Mouse (Mus musculus) forebrain, embryonic 10.5 days (tissue): Measurements from ENCODE around the gene Gm11027. TPM values are rescaled to one million over a fixed set of nuclear protein-coding genes. Genes with fewer than 3 reads are reported as not detected.

Source experiments
- DNase-seq: peaks from one replicate; pipeline ENCODE4 v3.0.0-alpha.2; 2017; ENCODE audit warnings: low spot score; ENCODE audit errors: extremely low spot score
- H3K27ac ChIP-seq: fragments of 300-500 bp; sonication (generic); 2 replicates; pipeline ENCODE4 v1.5.1; 2016; ENCODE audit warnings: mild to moderate bottlenecking
- H3K27me3 ChIP-seq: fragments of 300-500 bp; sonication (generic); 2 replicates; pipeline ENCODE4 v1.6.1; 2016; ENCODE audit warnings: mild to moderate bottlenecking; ENCODE audit not compliant: poor library complexity, severe bottlenecking
- H3K36me3 ChIP-seq: fragments of 300-500 bp; sonication (generic); replicated peaks from 2 replicates; pipeline ENCODE4 v1.6.1; 2016; ENCODE audit warnings: mild to moderate bottlenecking, moderate library complexity
- H3K4me1 ChIP-seq: fragments of 300-500 bp; sonication (generic); 2 replicates; pipeline ENCODE4 v1.6.1; 2016
- H3K4me3 ChIP-seq: fragments of 300-500 bp; sonication (generic); 2 replicates; pipeline ENCODE4 v1.5.1; 2016; ENCODE audit warnings: mild to moderate bottlenecking, moderate library complexity
- H3K9me3 ChIP-seq: fragments of 300-500 bp; sonication (generic); 2 replicates; pipeline ENCODE4 v1.6.1; 2016; ENCODE audit warnings: mild to moderate bottlenecking, moderate library complexity
- WGBS: fragments of 180-500 bp; shearing (Covaris S2); methylation state at CpG from one replicate; pipeline ENCODE4 v1.1.7; 2016; 5-methylcytosine and 5-hydroxymethylcytosine counted together
- polyA plus RNA-seq: library from polyadenylated mRNA; unstranded; fragments of >200 nt; fragmentation: Nextera tagmentation; extraction: Ambion mirVana; gene quantifications from 2 replicates; pipeline ENCODE4 v1.2.1, GENCODE M21; 2016

Gene Gm11027
- polyA plus RNA-seq, 1 experiment from 2014 or later, result not detected

DNA sequence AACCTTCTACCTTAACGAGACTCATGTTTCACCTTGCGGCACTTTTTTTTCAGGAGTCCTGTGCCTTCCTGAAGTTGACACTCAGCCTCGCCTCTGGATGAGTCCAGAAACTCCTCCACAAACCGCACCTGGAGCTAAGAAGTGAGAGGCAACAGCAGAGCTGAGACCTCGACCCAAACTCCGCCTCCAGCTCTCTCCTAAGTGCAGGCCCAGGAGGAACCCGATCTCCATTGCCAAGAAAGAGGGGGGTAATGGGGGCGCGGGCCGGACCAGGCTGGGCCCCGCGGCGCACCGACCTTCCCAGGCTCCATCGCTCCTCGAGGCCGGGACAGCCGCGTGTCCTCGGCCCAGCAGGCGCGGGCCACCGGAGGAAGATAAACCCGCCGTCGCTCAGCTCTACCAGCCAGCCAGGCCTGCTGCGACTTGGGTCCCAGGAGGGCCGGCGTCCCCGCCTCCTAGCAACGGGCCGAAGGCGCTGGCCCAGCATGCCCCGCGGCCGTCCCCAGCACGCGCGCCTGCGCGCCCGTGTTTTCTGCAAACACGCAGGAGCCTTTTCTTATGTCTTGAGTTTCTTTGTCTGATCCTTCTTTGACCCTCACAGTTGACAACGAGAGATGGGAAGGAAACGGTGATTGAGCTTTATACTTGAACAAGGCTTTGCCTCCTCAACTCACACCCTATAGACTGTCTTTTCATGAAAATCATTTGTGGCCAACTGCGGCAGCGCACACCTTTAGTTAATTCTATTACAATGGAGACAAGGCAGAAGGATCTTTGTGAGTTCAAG is 12.4 kb upstream of the Gm11027 start, which contains the start of gene Wdr60:
TSS of gene Wdr60 (minus strand) at position 468 of the 787 bp plus-strand sequence.
- peaks cover 20% of the 10 kb centered on the region for H3K4me1 ChIP-seq
- WGBS, result 3% methylated on average over 47 of the region's 47 CpGs
- peak within 1 kb of the TSS; percentile 89 for H3K27ac ChIP-seq
- DNase-seq, result peak; percentile 87
- no peaks in the 10 kb centered on the region for H3K36me3 ChIP-seq
- H3K9me3 ChIP-seq, result no peaks in the 10 kb centered on the region
- H3K27me3 ChIP-seq, result no peaks in the 10 kb centered on the region; the same call in 1 of the 2 replicates
- peak within 1 kb of the TSS; percentile 71 for H3K4me3 ChIP-seq

DNA sequence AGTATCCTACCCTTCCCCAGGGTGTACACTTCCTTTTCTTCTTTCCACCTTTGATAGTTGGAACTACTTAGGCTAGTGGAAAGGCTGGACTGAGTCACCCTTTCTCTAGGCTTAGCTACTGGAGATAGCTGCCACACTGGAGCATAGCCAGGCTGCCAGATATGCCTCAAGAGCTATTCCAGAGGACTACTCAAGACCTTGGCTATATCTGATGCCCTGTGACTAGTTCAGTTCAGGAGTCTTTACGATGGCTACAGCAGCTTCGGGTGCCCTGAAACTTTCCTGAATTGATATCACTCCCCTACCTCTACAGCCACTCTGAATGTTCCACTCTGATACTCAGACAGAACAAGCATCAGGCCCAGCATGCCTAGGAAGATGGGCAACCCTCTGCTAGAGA is 10.4 kb upstream of the Gm11027 start:
- Histone ChIP-seq H3K4me1 (peaks cover 20% of the 10 kb centered on the region), H3K9me3 (no peaks in the 10 kb centered on the region), H3K4me3 (no peak overlapping the region), H3K27me3 (no peaks in the 10 kb centered on the region; the same call in 1 of the 2 replicates), H3K27ac (no peak overlapping the region), H3K36me3 (no peaks in the 10 kb centered on the region)
- 93% methylated on average over 2 of the region's 2 CpGs for WGBS
- no peak for DNase-seq

DNA sequence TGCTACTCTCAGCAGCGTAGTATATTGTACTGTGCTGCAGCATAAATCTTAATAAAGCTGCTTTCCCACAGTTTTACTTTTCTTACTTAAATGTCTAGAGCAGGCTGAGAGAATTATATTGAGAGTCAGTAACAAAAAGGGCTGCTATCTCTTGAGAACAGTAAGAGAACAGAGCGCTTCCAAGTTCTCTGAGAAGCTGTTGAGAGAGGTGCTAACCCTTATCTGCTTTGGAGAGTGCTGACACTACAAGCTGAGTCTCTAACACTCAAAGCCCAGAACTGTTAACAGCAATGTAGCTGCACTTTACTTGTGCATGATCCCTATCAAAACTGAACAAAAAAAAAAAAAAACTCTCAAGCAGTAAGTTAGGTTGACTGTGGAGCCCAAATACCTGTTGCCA is 9.9 kb upstream of the Gm11027 start:
- H3K4me1 ChIP-seq, result peaks cover 20% of the 10 kb centered on the region
- H3K4me3 ChIP-seq, result no peak overlapping the region
- 87% methylated on average over 2 of the region's 2 CpGs for WGBS

DNA sequence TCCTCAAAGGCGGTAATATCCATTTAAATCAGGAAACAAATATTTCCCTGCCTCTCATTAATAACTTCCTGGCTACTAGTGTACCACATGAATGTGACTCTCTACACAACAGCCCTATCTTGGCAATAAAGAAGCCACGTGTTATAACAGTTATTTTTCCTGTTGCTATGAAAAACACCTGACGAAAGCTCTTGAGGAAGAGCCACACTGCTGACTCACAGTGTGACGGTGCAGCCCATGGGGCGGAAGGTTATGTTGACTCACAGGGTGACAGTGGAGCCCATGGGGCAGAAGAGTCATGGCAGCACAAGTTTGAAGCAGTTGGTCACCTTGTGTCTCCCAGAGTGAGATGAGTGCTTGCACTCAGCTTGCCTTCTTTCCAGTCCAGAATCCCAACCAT is 5.7 kb upstream of the Gm11027 start:
- H3K27ac ChIP-seq, result no peak overlapping the region
- DNase-seq, result no peak
- no peaks in the 10 kb centered on the region for H3K4me1 ChIP-seq
- H3K36me3 ChIP-seq, result no peaks in the 10 kb centered on the region
- no peaks in the 10 kb centered on the region; the same call in 1 of the 2 replicates for H3K27me3 ChIP-seq
- 84% methylated on average over 5 of the region's 5 CpGs for WGBS
- H3K9me3 ChIP-seq, result no peaks in the 10 kb centered on the region
- H3K4me3 ChIP-seq, result no peak overlapping the region

More for the DNA sequence above, 9.9 kb upstream of the Gm11027 start:
- H3K9me3 ChIP-seq, result no peaks in the 10 kb centered on the region
- no peaks in the 10 kb centered on the region for H3K36me3 ChIP-seq
- H3K27me3 ChIP-seq, result no peaks in the 10 kb centered on the region; the same call in 1 of the 2 replicates
- no peak for DNase-seq
- H3K27ac ChIP-seq, result no peak overlapping the region

- no peaks in the 10 kb centered on the region for H3K36me3 ChIP-seq
- H3K27me3 ChIP-seq, result no peaks in the 10 kb centered on the region
- no peak overlapping the region for H3K27ac ChIP-seq
- no peaks in the 10 kb centered on the region for H3K4me1 ChIP-seq
- WGBS, result 85% methylated on average over 1 of the region's 1 CpGs
- H3K4me3 ChIP-seq, result no peak overlapping the region
- no peak for DNase-seq
- H3K9me3 ChIP-seq, result no peaks in the 10 kb centered on the region
Observed at GRCm38 (mm10) chr12:116270538-116270937, 4.6 kb upstream of the Gm11027 start.

GRCm38 (mm10) chr12:116271071-116271470 is 4.1 kb upstream of the Gm11027 start:
- 97% methylated on average over 2 of the region's 2 CpGs for WGBS

GRCm38 (mm10) chr12:116273733-116274132 is 1.5 kb upstream of the Gm11027 start:
- Histone ChIP-seq H3K9me3 (no peaks in the 10 kb centered on the region), H3K4me1 (no peaks in the 10 kb centered on the region), H3K36me3 (no peaks in the 10 kb centered on the region), H3K27ac (no peak overlapping the region), H3K27me3 (no peaks in the 10 kb centered on the region), H3K4me3 (no peak overlapping the region)
- 81% methylated on average over 1 of the region's 1 CpGs for WGBS
- DNase-seq, result no peak

More at GRCm38 (mm10) chr12:116271071-116271470, 4.1 kb upstream of the Gm11027 start:
- Histone ChIP-seq H3K27me3 (no peaks in the 10 kb centered on the region), H3K4me1 (no peaks in the 10 kb centered on the region), H3K9me3 (no peaks in the 10 kb centered on the region), H3K36me3 (no peaks in the 10 kb centered on the region), H3K4me3 (no peak overlapping the region), H3K27ac (no peak overlapping the region)
- DNase-seq, result no peak

DNA sequence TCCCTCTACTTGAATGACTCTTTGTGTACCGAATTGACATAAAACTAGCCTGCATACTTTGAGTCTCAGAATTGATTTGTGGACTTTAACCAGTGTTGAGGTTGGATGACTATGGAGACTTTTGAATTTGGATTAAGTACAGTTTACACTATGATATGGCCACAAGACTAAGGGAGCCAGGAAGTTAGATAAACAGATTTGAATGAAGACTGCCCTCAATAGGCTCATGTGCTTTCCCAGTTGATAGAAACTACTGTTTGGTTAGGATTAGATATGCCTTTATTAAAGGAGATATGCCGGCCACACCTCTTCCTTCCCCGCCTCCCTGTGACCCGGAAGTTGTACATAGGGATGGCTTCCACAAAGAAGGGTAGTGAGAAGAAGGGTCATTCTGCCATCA is 445 bp downstream of the Gm11027 start:
- WGBS, result 94% methylated on average over 4 of the region's 4 CpGs

GRCm38 (mm10) chr12:116276961-116277360 is 1.8 kb downstream of the Gm11027 start:
- H3K27ac ChIP-seq, result no peak overlapping the region
- no peak overlapping the region for H3K4me3 ChIP-seq
- H3K27me3 ChIP-seq, result no peaks in the 10 kb centered on the region
- H3K36me3 ChIP-seq, result no peaks in the 10 kb centered on the region
- H3K4me1 ChIP-seq, result peaks cover 11% of the 10 kb centered on the region
- no peaks in the 10 kb centered on the region for H3K9me3 ChIP-seq
- DNase-seq, result no peak
- WGBS, result 76% methylated on average over 2 of the region's 2 CpGs

More for the DNA sequence above, 445 bp downstream of the Gm11027 start:
- H3K4me3 ChIP-seq, result no peak overlapping the region
- H3K4me1 ChIP-seq, result peaks cover 9% of the 10 kb centered on the region
- DNase-seq, result no peak
- H3K27me3 ChIP-seq, result no peaks in the 10 kb centered on the region
- H3K36me3 ChIP-seq, result no peaks in the 10 kb centered on the region
- H3K27ac ChIP-seq, result no peak overlapping the region
- no peaks in the 10 kb centered on the region for H3K9me3 ChIP-seq

- H3K36me3 ChIP-seq, result no peaks in the 10 kb centered on the region
- H3K27me3 ChIP-seq, result no peaks in the 10 kb centered on the region
- DNase-seq, result no peak
- H3K27ac ChIP-seq, result no peak overlapping the region
- 92% methylated on average over 1 of the region's 1 CpGs for WGBS
- H3K4me3 ChIP-seq, result no peak overlapping the region
- H3K4me1 ChIP-seq, result peaks cover 21% of the 10 kb centered on the region
- no peaks in the 10 kb centered on the region for H3K9me3 ChIP-seq
Observed at GRCm38 (mm10) chr12:116278541-116278940, 3.4 kb downstream of the Gm11027 start.

- H3K27me3 ChIP-seq, result no peaks in the 10 kb centered on the region
- 90% methylated on average over 2 of the region's 2 CpGs for WGBS
- DNase-seq, result no peak
- peaks cover 21% of the 10 kb centered on the region for H3K4me1 ChIP-seq
- no peaks in the 10 kb centered on the region for H3K9me3 ChIP-seq
- H3K27ac ChIP-seq, result no peak overlapping the region
- H3K36me3 ChIP-seq, result no peaks in the 10 kb centered on the region
- no peak overlapping the region for H3K4me3 ChIP-seq
Observed at GRCm38 (mm10) chr12:116279181-116279580, 4.0 kb downstream of the Gm11027 start.

DNA sequence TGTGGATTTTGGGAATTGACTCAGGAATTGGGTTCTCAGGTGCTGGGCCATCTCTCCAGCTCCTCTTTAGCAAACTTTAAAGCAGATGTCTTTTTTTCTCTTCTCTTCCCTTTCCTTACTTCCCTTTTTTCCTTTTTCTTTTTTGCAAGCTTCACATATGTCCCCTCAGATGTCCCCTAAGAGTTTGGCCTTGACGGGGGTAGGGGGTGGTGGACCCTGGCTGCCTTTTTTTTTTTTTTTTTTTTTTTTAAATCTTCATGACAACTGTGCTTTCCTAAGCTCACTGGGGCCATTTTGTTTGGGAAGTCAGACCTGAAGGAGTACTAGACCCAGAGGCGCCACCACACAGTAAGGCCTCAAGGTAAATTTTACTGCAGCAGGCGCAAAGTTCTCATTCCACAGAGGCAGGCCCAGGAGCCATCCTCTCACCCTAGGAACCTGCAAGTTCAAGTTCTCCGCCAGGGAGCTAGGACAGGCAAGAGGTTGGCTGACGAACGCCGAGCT is 5.0 kb downstream of the Gm11027 start:
- WGBS, result 1% methylated on average over 7 of the region's 7 CpGs
- DNase-seq, result no peak
- H3K27ac ChIP-seq, result peak overlapping the region; percentile 96

DNA sequence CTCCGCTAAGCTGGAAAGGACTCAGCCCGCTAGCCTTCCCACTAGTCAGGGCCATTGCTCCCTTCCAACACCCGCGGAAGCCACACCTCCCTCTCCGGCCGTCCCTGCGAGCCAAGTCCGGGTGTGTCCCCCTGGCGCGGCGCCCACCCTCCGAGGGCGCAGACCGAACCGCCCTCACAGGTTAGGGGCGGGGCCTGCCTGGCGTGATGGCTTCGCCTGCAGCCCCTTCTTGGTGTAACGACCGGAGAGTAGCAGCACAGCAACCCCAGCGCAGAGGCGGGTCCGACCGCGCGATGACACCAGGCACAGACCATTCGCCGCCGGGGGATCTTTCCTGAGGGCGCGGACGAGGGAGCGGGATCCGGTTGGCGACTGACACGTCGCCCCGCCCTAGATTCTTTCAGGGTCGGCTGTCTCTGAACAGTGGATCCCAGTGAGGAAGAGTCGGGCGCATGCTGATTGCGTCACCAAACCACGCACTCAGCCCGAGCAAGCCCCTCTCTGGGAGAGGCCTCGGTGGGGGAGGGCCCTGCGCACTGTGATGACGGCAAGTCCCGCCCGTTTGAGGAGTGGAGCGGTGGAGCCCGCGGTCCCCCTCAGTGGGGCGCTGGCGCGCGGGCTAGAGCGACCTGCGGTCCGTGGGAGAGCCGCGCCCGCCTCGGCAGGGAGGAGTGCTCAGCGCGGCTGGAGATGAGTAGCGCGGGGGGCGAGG is 5.6 kb downstream of the Gm11027 start, which contains the start of gene Esyt2:
TSS of gene Esyt2 (plus strand) at position 544 of the 712 bp plus-strand sequence.
- peaks cover 21% of the 10 kb centered on the region for H3K4me1 ChIP-seq
- H3K9me3 ChIP-seq, result no peaks in the 10 kb centered on the region
- peak within 1 kb of the TSS; percentile 96 for H3K4me3 ChIP-seq
- H3K36me3 ChIP-seq, result no peaks in the 10 kb centered on the region
- H3K27ac ChIP-seq, result peak within 1 kb of the TSS; percentile 96
- no peaks in the 10 kb centered on the region for H3K27me3 ChIP-seq
- under 1% methylated on average over 68 of the region's 68 CpGs for WGBS
- DNase-seq, result peak; percentile 99

More for the DNA sequence above, 5.0 kb downstream of the Gm11027 start:
- Histone ChIP-seq H3K9me3 (no peaks in the 10 kb centered on the region), H3K4me1 (peaks cover 21% of the 10 kb centered on the region), H3K36me3 (no peaks in the 10 kb centered on the region), H3K27me3 (no peaks in the 10 kb centered on the region), H3K4me3 (peak overlapping the region; percentile 96)
